Mouse (Mus musculus) heart, embryonic 11.5 days (tissue): ENCODE measurements around the gene Pcsk7. TPM values are rescaled to one million over a fixed set of nuclear protein-coding genes. Genes with fewer than 3 reads are reported as not detected.

ENCODE experiments used
- ATAC-seq: fragments of 200-750 bp; cut with Nextera tagmentation; replicated peaks from 2 replicates; pipeline ENCODE4 v1.8.0; 2017; ENCODE audit warnings: moderate library complexity; ENCODE audit not compliant: insufficient number of reproducible peaks, low FRiP score, low TSS enrichment
- H3K27ac ChIP-seq: fragments of 300-500 bp; sonication (generic); 2 replicates; pipeline ENCODE4 v1.5.1; 2014; ENCODE audit warnings: mild to moderate bottlenecking, low read depth, low read length
- H3K27me3 ChIP-seq: fragments of 300-500 bp; sonication (generic); 2 replicates; pipeline ENCODE4 v1.6.1; 2014; ENCODE audit warnings: mild to moderate bottlenecking, low read length, mixed read lengths; ENCODE audit not compliant: control insufficient read depth, insufficient read depth
- H3K36me3 ChIP-seq: fragments of 300-500 bp; sonication (generic); 2 replicates; pipeline ENCODE4 v1.6.1; 2014; ENCODE audit warnings: mild to moderate bottlenecking, low read length, moderate library complexity, mixed read lengths; ENCODE audit not compliant: control insufficient read depth, insufficient read depth
- H3K4me1 ChIP-seq: fragments of 300-500 bp; sonication (generic); 2 replicates; pipeline ENCODE4 v1.6.1; 2014; ENCODE audit warnings: low read length; ENCODE audit not compliant: control insufficient read depth, insufficient read depth
- H3K4me2 ChIP-seq: fragments of 300-500 bp; sonication (generic); 2 replicates; pipeline ENCODE4 v1.6.1; 2014; ENCODE audit warnings: mild to moderate bottlenecking, moderate library complexity
- H3K4me3 ChIP-seq: fragments of 300-500 bp; sonication (generic); 2 replicates; pipeline ENCODE4 v1.5.1; 2014; ENCODE audit warnings: low read depth, low read length
- H3K9ac ChIP-seq: fragments of 300-500 bp; sonication (generic); 2 replicates; pipeline ENCODE4 v1.6.1; 2014; ENCODE audit warnings: mild to moderate bottlenecking, low read depth, low read length, moderate library complexity
- H3K9me3 ChIP-seq: fragments of 300-500 bp; sonication (generic); replicated peaks from 2 replicates; pipeline ENCODE4 v1.6.1; 2016; ENCODE audit warnings: low read length; ENCODE audit not compliant: control insufficient read depth
- WGBS: fragments of 180-500 bp; shearing (Covaris S2); extraction: QIAGEN DNeasy Blood & Tissue Kit; methylation state at CpG from one replicate; pipeline ENCODE4 v1.1.7; 2014; ENCODE audit not compliant: insufficient replicate concordance; 5-methylcytosine and 5-hydroxymethylcytosine counted together
- microRNA-seq: library from miRNA; unstranded; fragments of <30 nt; microRNA quantifications from one replicate; pipeline ENCODE4, GENCODE M21; 2016; ENCODE audit warnings: borderline number of aligned reads
- polyA plus RNA-seq: library from polyadenylated mRNA; unstranded; fragments of >200 nt; fragmentation: Nextera tagmentation; extraction: Ambion mirVana; gene quantifications from 2 replicates; pipeline ENCODE4 v1.2.1, GENCODE M21; 2014

Pcsk7 gene
- polyA plus RNA-seq, 1 experiment from 2014 or later = 11.2 TPM

- peaks cover 18% of the 10 kb centered on the region; the same call in 1 of the 2 replicates for H3K36me3 ChIP-seq
- H3K27me3 ChIP-seq = no peaks in the 10 kb centered on the region
- WGBS = 84% methylated on average over 6 of the region's 6 CpGs
- H3K9me3 ChIP-seq = no peaks in the 10 kb centered on the region
- H3K4me2 ChIP-seq = no peak overlapping the region
- H3K4me1 ChIP-seq = peaks cover 8% of the 10 kb centered on the region; the same call in 1 of the 2 replicates
- H3K27ac ChIP-seq = no peak overlapping the region
- no peak overlapping the region for H3K4me3 ChIP-seq
- no peak overlapping the region for H3K9ac ChIP-seq
- no peak for ATAC-seq
Observed at GRCm38 (mm10) chr9:45963577-45963976, 57.3 kb downstream of the Pcsk7 start.

GRCm38 (mm10) chr9:45976884-45977283 lies 70.6 kb downstream of the Pcsk7 start:
- no peak overlapping the region for H3K4me3 ChIP-seq
- peaks cover 20% of the 10 kb centered on the region for H3K36me3 ChIP-seq

More at GRCm38 (mm10) chr9:45976884-45977283, 70.6 kb downstream of the Pcsk7 start:
- WGBS = 88% methylated on average over 2 of the region's 2 CpGs
- no peak overlapping the region for H3K9ac ChIP-seq
- H3K4me1 ChIP-seq = no peaks in the 10 kb centered on the region; the same call in 1 of the 2 replicates
- H3K4me2 ChIP-seq = no peak overlapping the region
- ATAC-seq = no peak
- no peaks in the 10 kb centered on the region for H3K9me3 ChIP-seq
- no peaks in the 10 kb centered on the region for H3K27me3 ChIP-seq
- no peak overlapping the region for H3K27ac ChIP-seq

Small RNA genes lying within 50 kb of the gene (microRNA-seq; reads per million reads assigned to microRNA genes)
- not detected for gene Mir7087

Other genes starting within 250 kb of the Pcsk7 start
- 15.2 and 19.8 TPM in 2 replicates for gene Cep164, start 77.8 kb upstream of the Pcsk7 start, polyA plus RNA-seq
- gene Bace1, start 67.9 kb upstream of the Pcsk7 start, polyA plus RNA-seq = 17.5 and 19.5 TPM in 2 replicates
- 39.3 and 45.9 TPM in 2 replicates for gene Rnf214, start 414 bp downstream of the Pcsk7 start, polyA plus RNA-seq
- gene Tagln, start 29.6 kb downstream of the Pcsk7 start, polyA plus RNA-seq = 365 and 386 TPM in 2 replicates
- gene Sidt2, start 48.8 kb downstream of the Pcsk7 start, polyA plus RNA-seq = 34.7 and 36.0 TPM in 2 replicates
- 155 and 163 TPM in 2 replicates for gene Pafah1b2, start 106.2 kb downstream of the Pcsk7 start, polyA plus RNA-seq
- gene Sik3, start 106.3 kb downstream of the Pcsk7 start, polyA plus RNA-seq = 10.0 and 10.1 TPM in 2 replicates